Mouse (Mus musculus) ES-Bruce4 (cell line): ENCODE measurements around the gene Svop. TPM values are rescaled to one million over a fixed set of nuclear protein-coding genes. Genes with fewer than 3 reads are reported as not detected.

Experiments used
- H3K27ac ChIP-seq: 2 replicates; pipeline ENCODE4 v1.5.1; 2012; ENCODE audit warnings: low read length, inconsistent platforms; ENCODE audit not compliant: insufficient read depth
- H3K27me3 ChIP-seq: 2 replicates; pipeline ENCODE4 v1.6.1; 2012; ENCODE audit warnings: mild to moderate bottlenecking, low read length, inconsistent platforms; ENCODE audit not compliant: control insufficient read depth, poor library complexity, insufficient read depth, severe bottlenecking
- H3K36me3 ChIP-seq: 2 replicates; pipeline ENCODE4 v1.6.1; 2012; ENCODE audit warnings: inconsistent platforms, mild to moderate bottlenecking, low read length, moderate library complexity; ENCODE audit not compliant: control insufficient read depth, poor library complexity, insufficient read depth, severe bottlenecking
- H3K4me1 ChIP-seq: one replicate; pipeline ENCODE4 v1.8.1; 2011; ENCODE audit warnings: low read length; ENCODE audit not compliant: control insufficient read depth, insufficient read depth
- H3K4me3 ChIP-seq: 2 replicates; pipeline ENCODE4 v1.5.1; 2011; ENCODE audit warnings: low read depth, mild to moderate bottlenecking, low read length
- H3K9ac ChIP-seq: 2 replicates; pipeline ENCODE4 v1.6.1; 2012; ENCODE audit warnings: low read depth, mild to moderate bottlenecking, inconsistent platforms; ENCODE audit not compliant: poor library complexity, severe bottlenecking
- H3K9me3 ChIP-seq: replicated peaks from 2 replicates; pipeline ENCODE4 v1.6.1; 2012; ENCODE audit warnings: mild to moderate bottlenecking, low read length, inconsistent platforms; ENCODE audit not compliant: control insufficient read depth, poor library complexity, insufficient read depth, severe bottlenecking
- CTCF ChIP-seq: IDR thresholded peaks from one replicate; pipeline ENCODE4 v1.8.1; 2011; ENCODE audit warnings: low read depth, low read length
- EP300 ChIP-seq: IDR thresholded peaks from 2 replicates; pipeline ENCODE4 v1.6.1; 2011; ENCODE audit warnings: low read depth, low read length; ENCODE audit not compliant: insufficient read depth
- POLR2A ChIP-seq: IDR thresholded peaks from one replicate; pipeline ENCODE4 v1.8.1; 2011; ENCODE audit warnings: low read length; ENCODE audit not compliant: insufficient read depth
- polyA plus RNA-seq: library from polyadenylated mRNA; stranded (reverse); fragments of >200 nt; gene quantifications from 2 replicates; pipeline ENCODE4 v1.2.4, GENCODE M21; 2011; ENCODE audit warnings: low read depth; ENCODE audit not compliant: missing spikeins, insufficient read depth, insufficient read length

The Svop gene
- polyA plus RNA-seq, 1 experiment: 11.0 TPM

DNA sequence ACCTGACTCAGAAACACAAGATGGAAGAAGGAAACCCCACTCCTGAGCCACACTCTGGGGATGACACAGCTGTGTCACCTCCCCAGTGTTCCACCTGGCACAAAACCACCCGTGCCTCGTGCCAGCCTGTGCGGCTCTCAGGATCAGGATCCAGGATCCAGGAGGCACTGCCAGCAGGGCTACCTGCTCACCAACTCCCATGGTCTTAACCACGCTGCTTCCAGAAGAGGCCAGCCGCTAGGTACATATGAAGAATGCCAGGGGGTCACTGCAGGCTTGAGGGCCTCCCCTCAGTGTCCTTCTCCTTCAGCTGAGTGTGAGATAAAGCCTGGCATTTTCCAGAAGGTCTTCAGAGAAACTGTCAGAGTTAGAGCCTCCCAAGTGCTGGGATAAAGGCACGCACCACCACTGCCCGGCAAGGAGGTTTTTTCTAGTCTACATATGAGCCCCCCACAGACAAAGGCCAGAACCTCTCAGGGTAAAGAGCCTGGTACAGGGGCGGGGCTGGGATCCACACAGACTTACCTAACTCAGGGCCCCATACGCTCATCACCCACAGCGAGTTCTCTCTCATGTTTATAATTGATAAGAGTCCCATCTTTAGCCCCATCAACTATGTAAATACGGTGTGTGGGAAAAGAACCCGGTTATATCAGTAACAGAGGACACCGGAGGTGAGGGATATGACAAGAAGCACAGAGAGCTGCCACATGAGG is 107.2 kb downstream of the Svop start:
- Histone ChIP-seq H3K4me3 (no peak overlapping the region), H3K27ac (no peak overlapping the region), H3K36me3 (no peaks in the 10 kb centered on the region), H3K27me3 (no peaks in the 10 kb centered on the region), H3K4me1 (peaks cover 7% of the 10 kb centered on the region), H3K9ac (no peak overlapping the region), H3K9me3 (no peaks in the 10 kb centered on the region; the same call in 1 of the 2 replicates)
- no peak for TF ChIP-seq POLR2A
- TF ChIP-seq EP300: no peak
- TF ChIP-seq CTCF: no peak

- no peaks in the 10 kb centered on the region for H3K36me3 ChIP-seq
- no peak overlapping the region for H3K4me3 ChIP-seq
- no peak overlapping the region for H3K27ac ChIP-seq
- H3K4me1 ChIP-seq: peaks cover 7% of the 10 kb centered on the region
- no peaks in the 10 kb centered on the region; the same call in 1 of the 2 replicates for H3K9me3 ChIP-seq
- no peaks in the 10 kb centered on the region for H3K27me3 ChIP-seq
- TF ChIP-seq EP300: no peak
- TF ChIP-seq CTCF: no peak
- TF ChIP-seq POLR2A: no peak
- H3K9ac ChIP-seq: no peak overlapping the region
Observed at GRCm38 (mm10) chr5:113983541-113983940, 107.8 kb downstream of the Svop start.

DNA sequence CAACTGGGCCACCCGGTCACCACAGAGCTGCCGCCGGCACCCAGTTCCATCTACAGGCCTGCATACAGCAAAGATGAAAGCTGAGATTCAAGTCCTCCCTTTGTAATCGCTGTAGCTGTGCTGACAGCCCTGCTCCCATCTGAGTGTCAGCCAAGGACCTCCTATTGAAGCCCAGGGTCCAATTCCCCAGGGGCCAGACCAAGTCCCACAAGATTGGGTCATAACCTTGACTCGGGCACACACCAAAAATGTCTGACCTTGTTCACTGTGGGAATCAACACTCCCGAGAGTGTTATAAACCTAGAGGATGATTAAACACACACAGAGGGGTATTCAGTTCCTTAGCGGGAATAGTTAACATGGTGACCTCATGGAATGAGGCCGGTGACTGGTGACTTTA is 109.5 kb downstream of the Svop start:
- Histone ChIP-seq H3K27me3 (no peaks in the 10 kb centered on the region), H3K27ac (no peak overlapping the region), H3K4me1 (peaks cover 6% of the 10 kb centered on the region), H3K9ac (no peak overlapping the region), H3K36me3 (no peaks in the 10 kb centered on the region), H3K9me3 (no peaks in the 10 kb centered on the region; the same call in 1 of the 2 replicates), H3K4me3 (no peak overlapping the region)
- TF ChIP-seq POLR2A (no peak), CTCF (no peak), EP300 (no peak)

- peaks cover 2% of the 10 kb centered on the region for H3K4me1 ChIP-seq
- H3K27me3 ChIP-seq: no peaks in the 10 kb centered on the region
- H3K36me3 ChIP-seq: no peaks in the 10 kb centered on the region
- H3K27ac ChIP-seq: no peak overlapping the region
- no peak overlapping the region for H3K4me3 ChIP-seq
- no peaks in the 10 kb centered on the region; the same call in 1 of the 2 replicates for H3K9me3 ChIP-seq
- TF ChIP-seq CTCF (no peak), EP300 (no peak), POLR2A (no peak)
- H3K9ac ChIP-seq: no peak overlapping the region
Observed at GRCm38 (mm10) chr5:113981171-113981570, 110.2 kb downstream of the Svop start.

DNA sequence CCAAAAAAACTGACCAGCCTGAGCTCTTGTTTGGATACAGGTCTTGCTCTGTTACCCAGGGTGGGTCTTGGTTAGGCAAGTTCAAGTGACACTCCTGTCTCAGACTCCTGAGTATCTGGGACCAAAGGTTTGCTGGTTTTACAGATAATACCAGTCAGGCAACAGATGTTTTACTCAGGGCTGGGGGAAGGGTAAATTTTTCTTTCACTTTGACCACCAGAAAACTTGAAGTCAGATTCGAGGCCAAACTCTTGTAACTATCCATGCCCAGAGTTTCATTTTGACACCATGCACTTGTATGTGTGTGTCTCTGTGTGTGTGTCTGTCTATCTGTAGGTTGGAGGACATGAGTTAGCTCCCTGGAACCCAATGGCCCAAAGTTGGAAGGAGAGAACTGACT is 110.9 kb downstream of the Svop start:
- Histone ChIP-seq H3K4me3 (no peak overlapping the region), H3K36me3 (no peaks in the 10 kb centered on the region), H3K4me1 (peaks cover 4% of the 10 kb centered on the region), H3K9ac (no peak overlapping the region), H3K27ac (no peak overlapping the region), H3K27me3 (no peaks in the 10 kb centered on the region), H3K9me3 (no peaks in the 10 kb centered on the region; the same call in 1 of the 2 replicates)
- TF ChIP-seq CTCF (no peak), EP300 (no peak)

GRCm38 (mm10) chr5:113977309-113977708 is 114.1 kb downstream of the Svop start:
- Histone ChIP-seq H3K27me3 (no peaks in the 10 kb centered on the region), H3K4me3 (no peak overlapping the region), H3K4me1 (peaks cover 16% of the 10 kb centered on the region), H3K36me3 (no peaks in the 10 kb centered on the region), H3K9ac (no peak overlapping the region), H3K27ac (no peak overlapping the region), H3K9me3 (no peaks in the 10 kb centered on the region; the same call in 1 of the 2 replicates)
- TF ChIP-seq CTCF (no peak), POLR2A (no peak), EP300 (no peak)

Other genes starting within 250 kb of the Svop start
- gene Coro1c, start 182.8 kb downstream of the Svop start, polyA plus RNA-seq: 174 and 218 TPM in 2 replicates
- gene Ssh1, start 97.7 kb downstream of the Svop start, polyA plus RNA-seq: 23.5 and 25.0 TPM in 2 replicates
- gene Dao, start 87.9 kb downstream of the Svop start, polyA plus RNA-seq: not detected in 2 replicates
- gene Usp30, start 26.1 kb downstream of the Svop start, polyA plus RNA-seq: 13.9 and 14.3 TPM in 2 replicates
- gene Alkbh2, start 36.6 kb upstream of the Svop start, polyA plus RNA-seq: 17.9 and 20.1 TPM in 2 replicates
- gene Ung, start 38.8 kb upstream of the Svop start, polyA plus RNA-seq: 85.6 and 89.8 TPM in 2 replicates
- gene Acacb, start 55.0 kb upstream of the Svop start, polyA plus RNA-seq: 8.0 and 9.3 TPM in 2 replicates
- 2.6 and 3.7 TPM in 2 replicates for gene Foxn4, start 182.2 kb upstream of the Svop start, polyA plus RNA-seq
- 1.8 and 1.9 TPM in 2 replicates for gene Myo1h, start 197.6 kb upstream of the Svop start, polyA plus RNA-seq